Mouse (Mus musculus) intestine, embryonic 16.5 days (tissue): ENCODE measurements around the gene Tbc1d16. TPM values are rescaled to one million over a fixed set of nuclear protein-coding genes. Genes with fewer than 3 reads are reported as not detected.
A peak's percentile ranks its signal among the peaks of the same experiment; 100 is the strongest.
"Not testable (repeated sequence)": the region's sequence is repeated elsewhere in the genome, so short reads cannot be mapped to it uniquely, and the experiment has no call there.

Source experiments
- ATAC-seq: fragments of 200-750 bp; cut with Nextera tagmentation; 2 replicates; pipeline ENCODE4 v1.8.0; 2017; ENCODE audit warnings: moderate TSS enrichment, moderate library complexity
- H3K27ac ChIP-seq: fragments of 300-500 bp; sonication (generic); 2 replicates; pipeline ENCODE4 v1.5.1; 2014; ENCODE audit warnings: mild to moderate bottlenecking, low read length
- H3K27me3 ChIP-seq: fragments of 300-500 bp; sonication (generic); replicated peaks from 2 replicates; pipeline ENCODE4 v1.6.1; 2014; ENCODE audit warnings: low read length, control low read depth, mixed read lengths; ENCODE audit not compliant: control insufficient read depth, insufficient read depth
- H3K36me3 ChIP-seq: fragments of 300-500 bp; sonication (generic); 2 replicates; pipeline ENCODE4 v1.6.1; 2014; ENCODE audit warnings: low read length, control low read depth; ENCODE audit not compliant: control insufficient read depth, insufficient read depth
- H3K4me1 ChIP-seq: fragments of 300-500 bp; sonication (generic); 2 replicates; pipeline ENCODE4 v1.6.1; 2014; ENCODE audit warnings: low read length, control low read depth, mixed read lengths; ENCODE audit not compliant: control insufficient read depth, insufficient read depth
- H3K4me2 ChIP-seq: fragments of 300-500 bp; sonication (generic); 2 replicates; pipeline ENCODE4 v1.6.1; 2014; ENCODE audit warnings: low read depth, low read length, control low read depth
- H3K4me3 ChIP-seq: fragments of 300-500 bp; sonication (generic); 2 replicates; pipeline ENCODE4 v1.5.1; 2014; ENCODE audit warnings: mild to moderate bottlenecking, low read length
- H3K9ac ChIP-seq: fragments of 300-500 bp; sonication (generic); 2 replicates; pipeline ENCODE4 v1.6.1; 2014; ENCODE audit warnings: low read depth, low read length
- H3K9me3 ChIP-seq: fragments of 300-500 bp; sonication (generic); 2 replicates; pipeline ENCODE4 v1.6.1; 2016; ENCODE audit warnings: low read length, control low read depth; ENCODE audit not compliant: control insufficient read depth
- WGBS: fragments of 180-500 bp; shearing (Covaris S2); extraction: QIAGEN DNeasy Blood & Tissue Kit; methylation state at CpG from one replicate; pipeline ENCODE4 v1.1.7; 2014; 5-methylcytosine and 5-hydroxymethylcytosine counted together
- polyA plus RNA-seq: library from polyadenylated mRNA; unstranded; fragments of >200 nt; fragmentation: Nextera tagmentation; extraction: Ambion mirVana; gene quantifications from 2 replicates; pipeline ENCODE4 v1.2.1, GENCODE M21; 2015

Gene Tbc1d16
- 11.0 and 12.7 TPM in 2 replicates for polyA plus RNA-seq

GRCm38 (mm10) chr11:119228091-119228781 is at the start of gene Tbc1d16, which contains the start of gene Ccdc40:
Tbc1d16 (minus strand) TSS chr11:119228499.
Ccdc40 (plus strand) TSS chr11:119228572.
- Histone ChIP-seq H3K4me2 (peak within 1 kb of the TSS; percentile 99), H3K27me3 (peaks cover 10% of the 10 kb centered on the region), H3K9me3 (no peaks in the 10 kb centered on the region), H3K9ac (peak within 1 kb of the TSS; percentile 80), H3K36me3 (no peaks in the 10 kb centered on the region), H3K27ac (peak within 1 kb of the TSS; percentile 52), H3K4me1 (peaks cover 42% of the 10 kb centered on the region), H3K4me3 (peak within 1 kb of the TSS; percentile 74)
- WGBS = under 1% methylated on average over 53 of the region's 66 CpGs
- ATAC-seq = peak; percentile 92

- 85% methylated on average over 8 of the region's 8 CpGs for WGBS
- no peak for ATAC-seq
These were observed 45.1 kb upstream of the Tbc1d16 start for GRCm38 (mm10) chr11:119273186-119273930.

GRCm38 (mm10) chr11:119272492-119272891 is 44.2 kb upstream of the Tbc1d16 start:
- H3K27me3 ChIP-seq, ATAC-seq, H3K4me2 ChIP-seq, H3K27ac ChIP-seq, H3K9ac ChIP-seq, H3K9me3 ChIP-seq, H3K4me3 ChIP-seq: not testable (repeated sequence)
- H3K4me1 ChIP-seq = peaks cover 11% of the 10 kb centered on the region
- peaks cover 16% of the 10 kb centered on the region for H3K36me3 ChIP-seq
- 64% methylated on average over 3 of the region's 3 CpGs for WGBS

More at GRCm38 (mm10) chr11:119273186-119273930, 45.1 kb upstream of the Tbc1d16 start:
- Histone ChIP-seq H3K27me3 (no peaks in the 10 kb centered on the region), H3K36me3 (peaks cover 16% of the 10 kb centered on the region), H3K4me3 (no peak overlapping the region), H3K9ac (no peak overlapping the region), H3K4me2 (no peak overlapping the region), H3K4me1 (peaks cover 6% of the 10 kb centered on the region), H3K27ac (no peak overlapping the region), H3K9me3 (no peaks in the 10 kb centered on the region)

GRCm38 (mm10) chr11:119268557-119269195 is 40.4 kb upstream of the Tbc1d16 start:
- Histone ChIP-seq H3K27ac (peak overlapping the region; percentile 41; the same call in 1 of the 2 replicates), H3K4me1 (peaks cover 17% of the 10 kb centered on the region), H3K36me3 (0 out of 2 replicates have a peak, but pooled peaks cover 2% of the 10 kb centered on the region), H3K27me3 (no peaks in the 10 kb centered on the region), H3K4me2 (peak overlapping the region; percentile 97), H3K4me3 (peak overlapping the region; percentile 85), H3K9me3 (no peaks in the 10 kb centered on the region), H3K9ac (peak overlapping the region; percentile 87)
- WGBS = 76% methylated on average over 16 of the region's 16 CpGs
- no peak for ATAC-seq

GRCm38 (mm10) chr11:119267768-119268556 is 39.7 kb upstream of the Tbc1d16 start, which contains the start of gene Gaa:
Gaa (plus strand) TSS chr11:119267887.
- 2% methylated on average over 52 of the region's 52 CpGs for WGBS
- no peaks in the 10 kb centered on the region for H3K36me3 ChIP-seq
- H3K9ac ChIP-seq = peak within 1 kb of the TSS; percentile 87
- no peaks in the 10 kb centered on the region for H3K9me3 ChIP-seq
- peak within 1 kb of the TSS; percentile 97 for H3K4me2 ChIP-seq
- ATAC-seq = peak; percentile 88
- peaks cover 17% of the 10 kb centered on the region for H3K4me1 ChIP-seq
- no peaks in the 10 kb centered on the region for H3K27me3 ChIP-seq
- H3K4me3 ChIP-seq = peak within 1 kb of the TSS; percentile 85
- H3K27ac ChIP-seq = peak within 1 kb of the TSS; percentile 41; the same call in 1 of the 2 replicates

GRCm38 (mm10) chr11:119267241-119267674 is 39.0 kb upstream of the Tbc1d16 start:
- Histone ChIP-seq H3K9me3 (no peaks in the 10 kb centered on the region), H3K27ac (peak overlapping the region; percentile 28; the same call in 1 of the 2 replicates), H3K9ac (peak overlapping the region; percentile 33; the same call in 1 of the 2 replicates), H3K4me2 (peak overlapping the region; percentile 97), H3K4me1 (peaks cover 17% of the 10 kb centered on the region), H3K4me3 (peak overlapping the region; percentile 85), H3K27me3 (no peaks in the 10 kb centered on the region), H3K36me3 (no peaks in the 10 kb centered on the region)
- whole genome bisulfite sequencing = 49% methylated on average over 6 of the region's 6 CpGs
- peak; percentile 27 for ATAC-seq

GRCm38 (mm10) chr11:119265811-119266210 is 37.5 kb upstream of the Tbc1d16 start:
- H3K9me3 ChIP-seq = no peaks in the 10 kb centered on the region
- WGBS = 71% methylated on average over 7 of the region's 7 CpGs
- H3K27ac ChIP-seq = no peak overlapping the region
- H3K4me1 ChIP-seq = peaks cover 17% of the 10 kb centered on the region
- no peaks in the 10 kb centered on the region for H3K36me3 ChIP-seq
- no peaks in the 10 kb centered on the region for H3K27me3 ChIP-seq
- H3K4me3 ChIP-seq = no peak overlapping the region
- no peak overlapping the region for H3K9ac ChIP-seq
- no peak for ATAC-seq
- no peak overlapping the region for H3K4me2 ChIP-seq

GRCm38 (mm10) chr11:119264413-119264812 is 36.1 kb upstream of the Tbc1d16 start:
- ATAC-seq = no peak
- Histone ChIP-seq H3K9ac (no peak overlapping the region), H3K4me1 (peaks cover 18% of the 10 kb centered on the region), H3K27ac (no peak overlapping the region), H3K4me3 (no peak overlapping the region), H3K9me3 (no peaks in the 10 kb centered on the region), H3K36me3 (no peaks in the 10 kb centered on the region), H3K4me2 (no peak overlapping the region), H3K27me3 (no peaks in the 10 kb centered on the region)
- WGBS = 90% methylated on average over 13 of the region's 13 CpGs
